Mouse (Mus musculus) embryonic fibroblast, embryonic 13.5 days (primary cell): Measurements from ENCODE around the gene Cars2.
"Not testable (repeated sequence)": the region's sequence is repeated elsewhere in the genome, so short reads cannot be mapped to it uniquely, and the experiment has no call there.

Experiments used
- CTCF ChIP-seq: IDR thresholded peaks from 2 replicates; pipeline ENCODE4 v1.5.1; 2011; ENCODE audit warnings: mild to moderate bottlenecking, control low read depth, low read length, moderate library complexity, borderline replicate concordance; ENCODE audit not compliant: insufficient read depth
- POLR2A ChIP-seq: IDR thresholded peaks from 2 replicates; pipeline ENCODE4 v1.6.1; 2011; ENCODE audit warnings: low read depth, mild to moderate bottlenecking, control low read depth, low read length, moderate library complexity

DNA sequence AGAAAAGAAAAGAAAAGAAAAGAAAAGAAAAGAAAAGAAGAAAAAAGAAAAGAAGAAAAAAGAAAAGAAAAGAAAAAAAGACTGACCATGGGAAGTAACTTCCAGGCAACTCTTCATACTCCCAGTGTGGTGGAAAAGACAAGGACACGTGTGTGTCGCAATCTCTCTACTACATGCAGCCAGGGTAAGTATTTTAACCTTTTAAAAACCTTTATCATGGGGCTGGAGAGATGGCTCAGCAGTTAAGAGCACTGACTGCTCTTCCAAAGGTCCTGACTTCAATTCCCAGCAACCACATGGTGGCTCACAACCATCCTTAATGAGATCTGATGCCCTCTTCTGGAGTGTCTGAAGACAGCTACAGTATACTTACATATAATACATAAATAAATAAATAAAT, 17.6 kb upstream of the Cars2 start:
- not testable (repeated sequence) for TF ChIP-seq CTCF, POLR2A
